Mouse (Mus musculus): ENCODE results near the gene Bglap3.
A peak's percentile ranks its signal among the peaks of the same experiment; 100 is the strongest.
"Not testable (repeated sequence)": the region's sequence is repeated elsewhere in the genome, so short reads cannot be mapped to it uniquely, and the experiment has no call there.

Bglap3 gene

DNA sequence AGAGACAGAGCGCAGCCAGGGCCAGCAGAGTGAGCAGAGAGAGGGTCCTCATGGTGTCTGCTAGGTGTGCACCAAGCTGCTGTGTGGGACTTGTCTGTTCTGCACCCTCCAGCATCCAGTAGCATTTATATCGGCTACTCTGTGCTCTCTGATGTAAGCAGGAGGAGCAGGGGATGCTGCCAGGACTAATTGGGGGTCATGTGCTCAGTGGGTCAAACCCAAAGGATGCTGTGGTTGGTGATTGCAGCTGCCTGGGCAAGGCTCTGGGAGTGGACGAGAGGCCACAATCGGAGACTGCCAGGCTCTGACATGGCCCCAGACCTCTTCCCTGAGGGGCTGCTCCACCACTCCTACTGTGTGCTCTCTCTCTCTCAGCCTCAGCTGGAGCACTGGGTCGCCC is 6.1 kb upstream of the Bglap3 start, which contains the start of gene Bglap2:
Gene Bglap2, minus strand, starts transcription at position 101 of the 400 bp plus-strand sequence.
- DNase-seq (ENCODE audit: low read depth, low spot score): not testable (repeated sequence)

DNA sequence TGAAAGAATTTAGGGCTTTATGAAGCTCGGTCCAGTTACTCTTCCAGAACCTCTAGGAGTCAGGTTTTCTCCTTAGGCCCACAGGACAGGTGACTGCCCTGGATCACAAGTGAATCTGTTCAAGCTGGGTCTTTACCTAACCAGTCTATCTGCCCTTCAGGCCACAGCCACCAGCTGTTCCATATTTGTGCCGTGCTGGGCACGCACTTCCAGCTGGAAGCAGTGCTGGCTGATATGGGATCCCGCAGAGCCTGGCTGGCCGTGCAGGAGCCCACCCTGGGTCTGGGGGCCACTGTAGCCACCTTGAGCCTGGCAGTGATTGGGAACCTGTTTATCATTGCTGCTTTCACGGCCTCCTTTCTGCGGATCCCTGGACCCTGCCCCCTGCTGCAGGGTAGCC is 4.1 kb upstream of the Bglap3 start:
- DNase-seq (ENCODE audit: low read depth, low spot score): not testable (repeated sequence)

DNA sequence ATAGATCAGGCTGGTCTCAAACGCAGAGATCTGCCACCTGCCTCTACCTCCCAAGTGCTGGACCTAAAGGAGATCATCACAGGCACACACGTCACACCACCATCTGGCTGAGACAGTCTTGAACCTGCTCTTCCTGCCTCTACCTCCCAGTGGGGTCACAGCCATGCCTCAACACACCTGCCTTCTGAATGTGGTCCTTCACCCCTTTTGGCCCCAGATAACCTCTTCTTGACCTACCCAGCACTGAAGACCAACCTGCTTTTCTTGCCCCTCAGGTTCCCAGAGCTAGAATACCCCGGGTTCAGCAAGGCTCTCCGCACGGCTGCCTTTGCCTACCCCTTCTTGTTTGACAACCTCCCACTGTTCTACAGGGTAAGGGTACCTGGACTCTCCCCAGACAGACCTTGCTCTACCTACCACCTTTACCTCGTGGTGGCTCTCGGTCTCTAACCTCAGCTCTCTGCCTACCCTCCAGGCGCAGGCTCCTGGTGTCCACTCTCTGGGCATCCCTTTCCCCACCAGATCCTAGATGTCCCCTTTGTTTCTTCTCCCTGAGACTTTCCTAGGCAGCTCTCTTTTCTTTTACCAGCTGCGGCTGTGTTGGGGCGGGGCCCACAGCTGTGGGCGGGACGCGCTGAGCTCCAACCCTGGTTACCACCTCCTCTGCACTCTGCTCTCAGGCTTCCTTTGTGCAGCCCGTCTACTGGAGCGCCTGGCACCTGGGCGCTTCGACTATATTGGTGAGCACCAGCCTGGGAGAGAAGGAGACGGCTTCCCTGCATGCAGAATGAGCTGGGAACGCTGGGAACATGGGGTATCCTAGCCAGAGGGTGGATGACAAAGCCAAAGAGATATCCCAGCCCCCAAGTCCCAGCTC is 3.4 kb upstream of the Bglap3 start:
- DNase-seq (ENCODE audit: low read depth, low spot score): peak; percentile 35

DNA sequence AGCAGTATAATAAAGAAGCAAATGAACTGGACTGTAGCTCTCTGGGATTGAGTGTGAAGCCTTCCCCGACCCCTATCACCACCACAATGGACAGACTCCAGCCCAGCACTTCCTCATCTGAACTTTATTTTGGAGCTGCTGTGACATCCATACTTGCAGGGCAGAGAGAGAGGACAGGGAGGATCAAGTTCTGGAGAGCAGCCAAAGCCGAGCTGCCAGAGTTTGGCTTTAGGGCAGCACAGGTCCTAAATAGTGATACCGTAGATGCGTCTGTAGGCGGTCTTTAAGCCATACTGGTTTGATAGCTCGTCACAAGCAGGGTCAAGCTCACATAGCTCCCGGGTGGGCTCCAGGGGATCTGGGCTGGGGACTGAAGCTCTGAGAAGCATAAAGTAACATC is 4.0 kb downstream of the Bglap3 start:
- DNase-seq (ENCODE audit: low read depth, low spot score): not testable (repeated sequence)

DNA sequence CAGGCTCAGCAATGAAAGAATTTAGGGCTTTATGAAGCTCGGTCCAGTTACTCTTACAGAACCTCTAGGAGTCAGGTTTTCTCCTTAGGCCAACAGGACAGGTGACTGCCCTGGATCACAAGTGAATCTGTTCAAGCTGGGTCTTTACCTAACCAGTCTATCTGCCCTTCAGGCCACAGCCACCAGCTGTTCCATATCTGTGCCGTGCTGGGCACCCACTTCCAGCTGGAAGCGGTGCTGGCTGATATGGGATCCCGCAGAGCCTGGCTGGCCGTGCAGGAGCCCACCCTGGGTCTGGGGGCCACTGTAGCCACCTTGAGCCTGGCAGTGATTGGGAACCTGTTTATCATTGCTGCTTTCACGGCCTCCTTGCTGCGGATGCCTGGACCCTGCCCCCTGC is 5.0 kb downstream of the Bglap3 start:
- DNase-seq (ENCODE audit: low read depth, low spot score): not testable (repeated sequence)

DNA sequence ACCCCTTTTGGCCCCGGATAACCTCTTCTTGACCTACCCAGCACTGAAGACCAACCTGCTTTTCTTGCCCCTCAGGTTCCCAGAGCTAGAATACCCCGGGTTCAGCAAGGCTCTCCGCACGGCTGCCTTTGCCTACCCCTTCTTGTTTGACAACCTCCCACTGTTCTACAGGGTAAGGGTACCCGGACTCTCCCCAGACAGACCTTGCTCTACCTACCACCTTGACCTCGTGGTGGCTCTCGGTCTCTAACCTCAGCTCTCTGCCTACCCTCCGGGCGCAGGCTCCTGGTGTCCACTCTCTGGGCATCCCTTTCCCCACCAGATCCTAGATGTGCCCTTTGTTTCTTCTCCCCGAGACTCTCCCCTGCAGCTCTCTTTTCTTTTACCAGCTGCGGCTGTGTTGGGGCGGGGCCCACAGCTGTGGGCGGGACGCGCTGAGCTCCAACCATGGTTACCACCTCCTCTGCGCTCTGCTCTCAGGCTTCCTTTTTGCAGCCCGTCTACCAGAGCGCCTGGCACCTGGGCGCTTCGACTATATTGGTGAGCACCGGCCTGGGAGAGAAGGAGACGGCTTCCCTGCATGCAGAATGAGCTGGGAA is 5.6 kb downstream of the Bglap3 start:
- DNase-seq (ENCODE audit: low read depth, low spot score): not testable (repeated sequence)

DNA sequence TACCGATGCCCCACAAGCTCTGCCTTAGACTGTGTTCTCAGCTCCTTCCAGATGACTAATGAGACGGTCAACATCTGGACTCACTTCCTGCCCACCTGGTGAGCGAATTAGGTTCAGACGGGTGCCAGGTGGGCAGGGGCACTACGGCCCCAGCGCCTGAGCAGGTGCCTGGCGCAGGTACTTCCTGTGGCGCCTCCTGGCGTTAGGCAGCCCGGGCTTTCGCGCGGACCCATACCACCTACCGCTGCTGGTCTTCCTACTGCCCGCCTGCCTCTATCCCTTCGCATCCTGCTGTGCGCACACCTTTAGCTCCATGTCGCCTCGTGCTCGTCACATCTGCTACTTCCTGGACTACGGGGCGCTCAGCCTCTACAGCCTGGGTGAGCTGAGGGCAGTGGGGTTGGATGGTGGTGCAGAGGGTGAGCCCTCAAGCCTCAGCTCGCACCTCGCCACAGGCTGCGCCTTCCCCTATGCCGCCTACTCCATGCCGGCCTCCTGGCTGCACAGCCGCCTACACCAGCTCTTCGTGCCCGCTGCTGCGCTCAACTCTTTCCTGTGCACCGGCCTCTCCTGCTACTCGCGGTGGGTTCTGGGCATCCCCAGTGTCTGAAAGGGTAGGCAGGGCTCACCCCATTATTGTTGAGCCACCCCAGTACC is 6.7 kb downstream of the Bglap3 start:
- no peak for DNase-seq (ENCODE audit: low read depth, low spot score)

DNA sequence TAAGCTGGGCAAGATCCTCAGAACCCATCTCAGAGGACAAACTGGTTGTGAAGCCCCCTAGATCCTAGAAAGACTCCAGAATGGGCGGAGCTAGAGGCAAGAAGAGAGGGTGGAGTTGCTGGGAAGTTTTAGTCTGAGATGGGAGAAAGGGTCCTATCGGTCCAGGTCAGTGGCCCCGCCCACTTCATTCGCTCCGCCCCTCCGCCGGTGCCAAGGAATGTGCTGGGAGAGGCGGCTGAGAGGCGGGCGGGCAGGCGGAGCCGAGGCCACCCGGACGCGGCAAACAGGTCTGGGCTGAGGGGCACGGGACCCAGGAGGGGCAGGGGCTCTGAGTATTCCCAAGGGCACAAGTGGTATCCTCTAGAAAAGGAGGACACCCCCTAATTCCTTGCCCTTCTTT is 8.2 kb downstream of the Bglap3 start, which contains the start of gene Paqr6:
Gene Paqr6, plus strand, starts transcription at position 248 of the 400 bp plus-strand sequence.
- DNase-seq (ENCODE audit: low read depth, low spot score): no peak

DNA sequence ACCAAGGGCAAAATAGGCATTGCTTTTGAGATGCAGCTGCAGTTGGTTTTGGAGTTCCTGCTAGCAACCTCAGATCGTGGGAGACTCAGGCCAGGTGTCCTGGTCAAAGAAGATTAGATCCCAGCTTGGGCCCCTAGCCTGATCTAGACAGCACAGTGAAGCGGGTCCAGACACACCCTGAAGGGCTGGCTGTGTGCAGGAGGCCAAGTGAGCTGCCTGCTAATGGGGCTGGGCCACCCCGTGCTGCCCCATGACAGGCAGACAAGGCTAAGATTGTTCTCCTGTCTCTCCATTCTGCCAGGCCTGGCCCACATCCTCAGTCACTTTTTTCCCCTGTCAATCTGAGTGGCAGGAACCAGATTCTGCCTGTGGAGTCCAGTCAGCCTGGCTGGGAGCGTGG is 8.8 kb downstream of the Bglap3 start:
- DNase-seq (ENCODE audit: low read depth, low spot score): no peak

DNA sequence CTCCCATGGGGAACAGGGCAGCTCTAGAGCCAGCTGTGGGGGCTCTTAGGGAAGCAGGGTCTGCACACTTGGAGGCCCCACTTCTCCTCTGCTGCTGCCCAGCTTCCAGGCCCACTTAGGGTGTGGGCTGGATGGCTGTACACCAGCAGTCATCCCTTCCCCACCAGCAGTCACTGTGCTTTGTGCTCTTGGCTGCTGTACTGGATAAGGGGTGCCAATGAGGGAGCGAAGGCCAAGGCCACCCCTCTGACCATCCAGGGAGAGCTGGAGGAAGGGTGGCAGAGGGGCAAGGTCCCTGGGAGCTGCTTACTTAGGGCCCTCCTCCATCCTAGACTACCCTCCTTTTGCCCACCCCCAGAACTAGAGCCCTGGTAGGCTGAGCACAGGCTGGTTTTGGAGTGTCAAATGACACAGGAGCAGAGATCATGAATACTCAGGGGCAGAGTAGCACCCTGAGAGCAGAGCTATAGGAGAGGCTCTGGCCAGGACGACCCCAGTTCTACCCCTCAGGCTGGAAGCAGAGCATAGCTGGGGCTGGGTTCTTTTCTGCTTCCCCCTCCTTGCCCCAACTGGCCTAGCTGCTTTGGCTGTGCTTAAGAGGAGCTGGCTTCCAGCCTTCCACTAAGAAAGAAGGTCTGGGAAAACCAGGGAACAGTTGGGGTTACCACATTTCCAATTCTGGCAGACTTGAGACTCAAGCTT is 10.8 kb downstream of the Bglap3 start:
- no peak for DNase-seq (ENCODE audit: low read depth, low spot score)

DNA sequence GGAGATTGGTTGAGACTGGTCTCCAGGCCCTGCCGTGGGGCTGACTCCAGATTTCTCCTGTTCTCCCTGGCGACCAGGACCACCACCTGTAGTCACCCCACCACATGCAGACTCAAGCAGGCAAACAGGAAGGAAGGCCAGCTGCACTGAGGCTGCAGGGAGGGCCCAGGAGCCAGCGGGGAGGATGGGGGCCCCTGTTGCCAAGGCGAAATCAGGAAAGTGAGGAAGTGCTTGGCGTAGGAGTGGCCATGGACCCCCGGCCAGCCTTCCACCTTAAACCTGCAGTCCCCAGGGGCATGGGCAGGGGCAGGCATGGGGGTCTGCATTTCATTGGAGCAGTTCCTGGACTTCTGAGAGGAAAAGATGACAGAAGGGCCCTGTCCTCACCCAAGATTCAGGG is 11.4 kb downstream of the Bglap3 start:
- no peak for DNase-seq (ENCODE audit: low read depth, low spot score)

DNA sequence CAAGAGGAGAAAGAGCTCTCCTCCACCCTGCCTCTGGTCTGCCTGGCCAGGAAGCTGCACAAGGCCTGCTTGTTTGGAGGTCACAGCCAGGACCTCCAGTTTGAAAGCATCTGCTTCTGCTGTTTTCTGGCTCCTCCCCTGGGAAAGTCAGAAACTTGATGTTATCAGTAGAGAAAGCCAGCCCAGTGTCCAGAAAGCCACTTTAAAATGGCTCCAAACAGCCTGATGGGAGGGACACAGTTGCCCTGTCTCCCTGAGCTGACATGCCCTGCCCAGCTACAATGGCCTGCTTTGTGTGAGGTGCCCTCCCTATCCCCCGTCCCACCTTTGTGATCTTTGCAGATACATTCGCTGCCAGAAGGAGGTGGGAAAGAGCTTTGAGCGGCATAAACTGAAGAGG is 12.6 kb downstream of the Bglap3 start:
- DNase-seq (ENCODE audit: low read depth, low spot score): no peak

DNA sequence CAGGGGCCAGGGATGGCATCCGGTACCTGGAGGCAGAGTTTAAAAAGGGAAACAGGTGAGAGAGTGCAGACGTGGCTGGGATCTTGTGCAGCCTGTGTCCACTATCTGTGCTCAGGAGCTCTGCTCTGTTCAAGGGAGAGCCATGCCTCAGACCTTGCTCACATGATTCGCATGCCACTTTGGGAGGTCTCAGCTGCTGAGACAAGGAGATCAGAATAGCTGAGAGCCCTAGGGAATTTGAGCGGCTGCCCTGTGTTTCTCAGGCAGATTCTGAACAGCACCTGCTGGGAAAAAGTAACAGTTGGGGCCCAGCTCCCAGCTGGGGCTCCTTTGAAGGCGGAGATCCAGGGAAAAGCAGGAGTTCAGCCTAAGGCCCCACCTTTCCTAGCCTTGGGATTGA is 13.0 kb downstream of the Bglap3 start:
- no peak for DNase-seq (ENCODE audit: low read depth, low spot score)

DNA sequence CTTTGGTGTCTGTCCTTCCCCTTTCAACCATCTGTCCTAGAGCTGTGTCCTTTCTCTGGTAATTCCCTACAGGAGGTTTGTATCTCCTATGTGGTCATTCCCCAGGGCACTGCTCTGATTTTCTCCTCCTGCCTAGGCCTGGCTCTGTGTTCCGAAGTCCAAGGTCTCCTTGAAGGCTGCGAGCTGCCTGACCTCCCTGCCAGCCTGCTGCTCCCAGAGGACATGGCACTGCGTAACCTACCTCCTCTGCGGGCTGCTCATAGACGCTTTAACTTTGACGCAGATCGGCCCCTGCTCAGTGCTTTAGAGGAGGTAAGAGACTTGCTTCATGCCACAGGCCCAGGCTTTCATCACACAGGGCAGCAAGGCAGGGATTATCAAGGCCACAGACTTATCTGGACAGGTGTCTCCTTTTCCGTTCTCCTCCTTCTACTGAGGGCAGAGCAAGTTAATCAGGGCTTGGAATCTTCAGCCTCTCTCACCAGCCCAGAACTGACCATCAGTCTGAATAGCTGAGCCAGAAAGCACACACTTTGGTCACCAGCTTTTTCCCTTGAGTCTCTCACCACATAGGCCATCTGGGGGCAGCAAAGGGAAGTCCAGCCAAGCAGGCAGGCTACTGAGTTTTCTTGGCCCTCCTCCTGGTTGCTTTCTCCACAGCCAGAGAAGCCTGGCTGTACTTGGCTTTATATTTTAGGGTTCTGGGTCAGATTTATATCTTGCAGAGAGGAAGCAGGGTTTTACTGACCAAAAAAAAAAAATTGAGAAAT is 18.0 kb downstream of the Bglap3 start:
- DNase-seq (ENCODE audit: low read depth, low spot score): no peak

DNA sequence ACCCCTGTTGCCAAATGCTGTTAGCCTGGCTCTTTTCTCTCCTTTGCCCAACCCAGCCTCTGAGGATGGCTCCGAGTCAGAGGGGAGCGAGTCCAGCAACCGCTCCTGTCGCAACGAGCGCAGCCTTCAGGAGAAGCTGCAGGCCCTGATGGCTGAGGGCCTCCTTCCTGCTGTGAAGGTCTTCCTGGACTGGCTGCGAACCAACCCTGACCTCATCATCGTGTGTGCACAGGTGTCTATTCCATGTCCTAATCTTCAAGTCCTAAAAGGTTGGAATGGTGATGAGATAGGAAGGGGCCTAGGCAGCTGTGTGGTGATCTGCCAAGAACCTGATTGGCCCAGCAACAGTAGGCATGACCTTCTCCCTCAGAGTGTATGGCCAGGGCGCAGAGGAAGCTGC is 19.6 kb downstream of the Bglap3 start:
- no peak for DNase-seq (ENCODE audit: low read depth, low spot score)

DNA sequence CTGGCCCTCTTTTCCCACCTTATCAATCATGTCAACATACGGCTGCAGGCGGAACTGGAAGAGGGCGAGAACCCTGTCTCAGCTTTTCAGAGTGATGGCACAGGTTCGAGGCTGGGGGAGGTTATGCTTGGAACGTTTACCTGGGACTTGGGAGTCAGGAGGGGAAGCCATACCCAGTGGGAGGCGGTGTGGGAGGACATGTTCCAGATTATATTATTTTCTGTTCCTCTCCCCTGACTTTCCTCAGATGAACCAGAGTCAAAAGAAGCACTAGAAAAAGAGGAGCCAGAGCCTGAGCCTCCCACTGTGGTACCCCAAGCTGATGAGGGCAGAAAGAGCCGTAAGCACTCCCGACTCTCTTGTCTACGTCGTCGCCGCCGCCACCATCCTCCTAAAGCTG is 21.8 kb downstream of the Bglap3 start:
- DNase-seq (ENCODE audit: low read depth, low spot score): no peak

DNA sequence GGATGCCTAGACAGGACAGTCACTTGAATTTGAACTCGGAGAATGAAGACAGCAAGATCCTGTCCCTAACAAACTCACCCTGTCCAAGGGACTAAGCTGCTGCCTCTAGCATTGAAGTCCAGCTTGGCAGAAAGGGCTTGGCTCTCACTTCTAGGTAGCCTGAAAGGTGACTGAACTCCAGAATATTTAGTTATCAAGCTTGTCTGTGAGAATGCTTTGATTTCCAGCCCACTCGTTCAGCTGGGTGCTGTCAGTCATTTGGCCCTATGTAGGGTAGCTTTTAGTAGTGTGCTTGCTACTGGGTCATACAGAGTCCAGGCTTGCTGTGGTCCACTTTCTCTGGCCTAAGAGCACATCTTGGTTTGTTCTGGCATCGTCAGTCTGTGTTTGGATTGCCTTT is 33.5 kb downstream of the Bglap3 start:
- DNase-seq (ENCODE audit: low read depth, low spot score): no peak

DNA sequence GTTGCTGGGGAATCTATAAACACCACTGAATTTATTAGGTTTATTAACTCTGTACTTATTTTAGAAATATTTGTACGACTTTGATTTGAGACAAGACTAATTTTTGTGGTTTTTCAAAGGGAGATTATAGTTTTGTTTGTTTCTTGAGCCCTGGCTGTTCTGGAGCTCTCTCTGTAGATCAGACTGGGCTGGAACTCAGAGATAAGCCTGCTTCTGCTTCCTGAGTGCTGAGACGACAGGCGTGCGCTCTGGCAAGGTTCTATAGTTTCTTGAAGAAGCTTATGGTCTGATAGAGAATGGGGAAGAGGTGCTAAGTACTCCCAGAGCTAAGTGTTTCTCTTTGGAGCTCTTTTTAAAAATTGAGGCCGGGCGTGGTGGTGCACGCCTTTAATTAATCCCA is 34.2 kb downstream of the Bglap3 start:
- DNase-seq (ENCODE audit: low read depth, low spot score): no peak

DNA sequence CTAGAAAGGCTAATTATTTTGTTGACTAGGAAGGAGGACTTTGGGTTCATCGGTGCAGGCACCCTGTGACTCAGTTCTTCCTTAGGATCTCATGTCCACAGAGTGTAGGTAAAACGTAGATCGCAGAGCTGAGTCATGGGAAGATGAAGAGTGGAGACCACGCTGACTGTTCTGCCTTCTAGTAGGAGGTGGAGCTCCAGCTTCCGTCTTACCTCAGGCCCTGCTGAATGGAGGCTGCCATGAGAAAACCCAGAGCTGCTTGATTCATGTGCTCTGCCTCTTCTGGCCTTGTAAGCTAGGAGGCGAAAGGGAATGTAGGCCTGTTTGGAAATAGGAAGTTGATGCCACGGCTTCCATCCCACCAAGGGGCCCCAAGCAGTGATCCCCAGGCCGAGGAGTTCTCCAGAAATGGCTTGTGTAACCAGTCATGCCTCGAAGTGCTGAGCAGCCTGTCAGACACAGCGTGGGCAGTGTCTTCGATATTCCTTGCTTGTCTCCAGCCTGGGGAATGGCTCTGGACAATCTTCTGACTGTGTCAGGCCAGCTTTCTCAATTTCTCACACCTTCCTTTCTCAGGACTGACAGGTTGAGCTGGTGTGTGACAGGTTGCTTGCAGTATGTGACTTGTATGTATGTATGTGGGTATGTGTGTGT is 35.0 kb downstream of the Bglap3 start:
- DNase-seq (ENCODE audit: low read depth, low spot score): no peak
